Mouse (Mus musculus) frontal cortex, adult 2 months (tissue): ENCODE data around the gene 2010315B03Rik. TPM values are rescaled to one million over a fixed set of nuclear protein-coding genes. Genes with fewer than 3 reads are reported as not detected.

Experiments
- polyA plus RNA-seq: library from polyadenylated mRNA; depleted of rRNA; stranded (reverse); fragments of >200 nt; gene quantifications from 2 replicates; pipeline ENCODE4 v1.2.3, GENCODE M21; 2012; rRNA removed

The 2010315B03Rik gene
- polyA plus RNA-seq, 1 experiment = 19.5 TPM

Other genes with a start within 250 kb of the 2010315B03Rik start
- gene Ccr2, start 210.7 kb downstream of the 2010315B03Rik start, polyA plus RNA-seq = 0.30 and 0.32 TPM in 2 replicates
- 3.4 and 6.0 TPM in 2 replicates for gene Ccr5, start 191.2 kb downstream of the 2010315B03Rik start, polyA plus RNA-seq
- 175 and 181 TPM in 2 replicates for gene Ppp2r3d, start 164.2 kb upstream of the 2010315B03Rik start, polyA plus RNA-seq
- gene Gm21836, start 181.1 kb upstream of the 2010315B03Rik start, polyA plus RNA-seq = not detected in 2 replicates